Mouse (Mus musculus) midbrain, embryonic 13.5 days (tissue): Measurements from ENCODE around the gene Cenpo. TPM values are rescaled to one million over a fixed set of nuclear protein-coding genes. Genes with fewer than 3 reads are reported as not detected.

ENCODE experiments used
- ATAC-seq: fragments of 200-750 bp; cut with Nextera tagmentation; 2 replicates; pipeline ENCODE4 v1.8.0; 2017; ENCODE audit warnings: mild to moderate bottlenecking, moderate TSS enrichment, moderate library complexity
- H3K27ac ChIP-seq: fragments of 300-500 bp; sonication (generic); 2 replicates; pipeline ENCODE4 v1.5.1; 2015; ENCODE audit warnings: inconsistent platforms, mild to moderate bottlenecking, moderate library complexity
- H3K27me3 ChIP-seq: fragments of 300-500 bp; sonication (generic); 2 replicates; pipeline ENCODE4 v1.6.1; 2015; ENCODE audit warnings: mild to moderate bottlenecking, inconsistent platforms
- H3K36me3 ChIP-seq: fragments of 300-500 bp; sonication (generic); 2 replicates; pipeline ENCODE4 v1.6.1; 2015; ENCODE audit warnings: mild to moderate bottlenecking, inconsistent platforms
- H3K4me1 ChIP-seq: fragments of 300-500 bp; sonication (generic); replicated peaks from 2 replicates; pipeline ENCODE4 v1.6.1; 2015; ENCODE audit warnings: inconsistent platforms
- H3K4me2 ChIP-seq: fragments of 300-500 bp; sonication (generic); replicated peaks from 2 replicates; pipeline ENCODE4 v1.6.1; 2015; ENCODE audit warnings: moderate library complexity, mild to moderate bottlenecking, inconsistent platforms
- H3K4me3 ChIP-seq: fragments of 300-500 bp; sonication (generic); replicated peaks from 2 replicates; pipeline ENCODE4 v1.5.1; 2015; ENCODE audit warnings: mild to moderate bottlenecking, inconsistent platforms
- H3K9ac ChIP-seq: fragments of 300-500 bp; sonication (generic); replicated peaks from 2 replicates; pipeline ENCODE4 v1.6.1; 2015; ENCODE audit warnings: mild to moderate bottlenecking, inconsistent platforms
- H3K9me3 ChIP-seq: fragments of 300-500 bp; sonication (generic); 2 replicates; pipeline ENCODE4 v1.6.1; 2016; ENCODE audit warnings: mild to moderate bottlenecking, inconsistent platforms
- WGBS: fragments of 180-500 bp; shearing (Covaris S2); methylation state at CpG from one replicate; pipeline ENCODE4 v1.1.7; 2015; 5-methylcytosine and 5-hydroxymethylcytosine counted together
- polyA plus RNA-seq: library from polyadenylated mRNA; unstranded; fragments of >200 nt; fragmentation: Nextera tagmentation; extraction: Ambion mirVana; gene quantifications from 2 replicates; pipeline ENCODE4 v1.2.1, GENCODE M21; 2015

The Cenpo gene
- polyA plus RNA-seq, 1 experiment from 2014 or later, result 13.1 TPM

GRCm38 (mm10) chr12:4232777-4233176, 1.3 kb downstream of the Cenpo start:
- Histone ChIP-seq H3K27me3 (no peaks in the 10 kb centered on the region), H3K4me3 (peak overlapping the region; percentile 72), H3K36me3 (peaks cover 25% of the 10 kb centered on the region), H3K4me1 (peaks cover 18% of the 10 kb centered on the region), H3K27ac (no peak overlapping the region), H3K4me2 (peak overlapping the region; percentile 61), H3K9ac (no peak overlapping the region), H3K9me3 (no peaks in the 10 kb centered on the region)
- 53% methylated on average over 4 of the region's 4 CpGs for WGBS
- no peak for ATAC-seq

GRCm38 (mm10) chr12:4230156-4230555, 3.9 kb downstream of the Cenpo start:
- WGBS, result 94% methylated on average over 7 of the region's 7 CpGs
- Histone ChIP-seq H3K4me2 (no peak overlapping the region), H3K27ac (no peak overlapping the region), H3K4me3 (no peak overlapping the region), H3K27me3 (no peaks in the 10 kb centered on the region), H3K9ac (no peak overlapping the region), H3K9me3 (no peaks in the 10 kb centered on the region), H3K36me3 (peaks cover 39% of the 10 kb centered on the region), H3K4me1 (peaks cover 18% of the 10 kb centered on the region)
- no peak for ATAC-seq

DNA sequence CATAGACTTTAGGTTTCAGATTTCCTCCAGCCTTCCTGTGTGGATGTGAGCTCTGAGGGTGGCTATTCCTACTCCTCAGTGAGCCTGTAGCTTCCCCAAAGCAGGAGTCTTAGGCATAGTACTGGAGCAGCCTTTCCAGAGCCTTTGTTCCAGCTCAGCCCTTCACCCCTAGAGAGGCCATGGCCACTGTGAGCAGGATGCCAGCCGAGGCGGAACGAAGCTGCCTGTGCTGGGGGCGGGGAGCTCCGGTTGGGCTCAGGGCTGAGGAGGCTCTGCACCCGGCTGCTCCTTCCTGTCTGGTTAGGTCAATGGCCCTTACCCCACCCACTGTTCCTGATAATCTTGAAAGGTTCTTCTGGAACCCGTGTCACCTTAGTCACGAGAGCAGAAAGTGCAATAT, 21.2 kb downstream of the Cenpo start:
- Histone ChIP-seq H3K36me3 (peaks cover 75% of the 10 kb centered on the region), H3K27me3 (no peaks in the 10 kb centered on the region), H3K4me2 (no peak overlapping the region), H3K27ac (no peak overlapping the region), H3K4me1 (no peaks in the 10 kb centered on the region), H3K4me3 (no peak overlapping the region), H3K9me3 (no peaks in the 10 kb centered on the region), H3K9ac (no peak overlapping the region)
- 59% methylated on average over 8 of the region's 8 CpGs for WGBS
- ATAC-seq, result no peak

- H3K4me2 ChIP-seq, result no peak overlapping the region
- 95% methylated on average over 9 of the region's 9 CpGs for WGBS
- H3K9me3 ChIP-seq, result no peaks in the 10 kb centered on the region
- ATAC-seq, result no peak
- no peak overlapping the region for H3K4me3 ChIP-seq
- no peaks in the 10 kb centered on the region for H3K27me3 ChIP-seq
- H3K27ac ChIP-seq, result no peak overlapping the region
- no peak overlapping the region for H3K9ac ChIP-seq
- no peaks in the 10 kb centered on the region for H3K4me1 ChIP-seq
- H3K36me3 ChIP-seq, result peaks cover 76% of the 10 kb centered on the region
Measured at GRCm38 (mm10) chr12:4211174-4211573, 22.9 kb downstream of the Cenpo start.

DNA sequence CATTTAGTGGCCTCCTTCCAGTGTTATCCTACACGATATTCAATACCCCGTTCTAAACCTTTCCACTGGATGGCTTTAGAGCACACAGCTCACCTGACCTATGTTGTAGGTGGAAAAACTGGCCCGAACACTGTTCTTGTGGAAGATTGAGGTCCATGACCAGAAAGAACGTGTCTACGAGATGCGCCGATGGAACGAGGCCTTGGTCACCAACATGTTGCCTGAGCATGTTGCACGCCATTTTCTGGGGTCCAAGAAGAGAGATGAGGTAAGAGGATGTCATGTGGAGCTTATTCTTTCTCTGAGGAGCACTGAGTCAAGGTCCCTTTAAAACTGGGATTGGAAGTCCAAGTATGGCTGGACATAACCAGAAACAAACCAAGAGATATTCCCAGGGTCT, 24.9 kb downstream of the Cenpo start:
- H3K4me2 ChIP-seq, result no peak overlapping the region
- peaks cover 72% of the 10 kb centered on the region for H3K36me3 ChIP-seq
- no peaks in the 10 kb centered on the region for H3K4me1 ChIP-seq
- 96% methylated on average over 9 of the region's 9 CpGs for WGBS
- no peak overlapping the region for H3K27ac ChIP-seq
- H3K4me3 ChIP-seq, result no peak overlapping the region
- no peaks in the 10 kb centered on the region for H3K9me3 ChIP-seq
- H3K27me3 ChIP-seq, result no peaks in the 10 kb centered on the region
- no peak for ATAC-seq
- H3K9ac ChIP-seq, result no peak overlapping the region

GRCm38 (mm10) chr12:4208405-4209133, 25.5 kb downstream of the Cenpo start:
- Histone ChIP-seq H3K36me3 (peaks cover 65% of the 10 kb centered on the region), H3K4me3 (no peak overlapping the region), H3K4me1 (no peaks in the 10 kb centered on the region), H3K27me3 (no peaks in the 10 kb centered on the region), H3K4me2 (no peak overlapping the region), H3K9ac (no peak overlapping the region), H3K27ac (no peak overlapping the region), H3K9me3 (no peaks in the 10 kb centered on the region)
- ATAC-seq, result peak; percentile 58; the same call in 1 of the 2 replicates
- 82% methylated on average over 15 of the region's 15 CpGs for WGBS

DNA sequence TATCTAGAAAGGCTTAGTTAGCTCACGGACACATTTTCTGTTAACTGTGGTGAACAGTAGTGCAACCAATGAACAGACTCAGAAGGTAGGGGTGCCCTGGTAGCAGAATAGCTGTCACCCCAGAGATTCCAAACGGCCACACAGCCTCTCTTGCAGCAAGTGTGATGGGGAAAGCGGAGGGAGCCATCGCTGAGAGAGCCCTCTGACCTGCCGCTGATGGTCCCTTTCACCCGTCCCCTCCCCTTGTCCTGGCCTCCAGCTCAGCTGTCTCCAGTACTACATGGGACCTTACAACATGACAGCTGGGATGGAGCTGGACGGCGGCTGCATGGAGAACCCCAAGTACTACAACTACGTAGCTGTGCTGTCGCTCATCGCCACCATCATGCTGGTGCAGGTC, 28.0 kb downstream of the Cenpo start:
- 95% methylated on average over 11 of the region's 11 CpGs for WGBS
- Histone ChIP-seq H3K9ac (no peak overlapping the region), H3K9me3 (no peaks in the 10 kb centered on the region), H3K27ac (no peak overlapping the region), H3K4me1 (no peaks in the 10 kb centered on the region), H3K4me2 (no peak overlapping the region), H3K36me3 (peaks cover 53% of the 10 kb centered on the region), H3K27me3 (no peaks in the 10 kb centered on the region), H3K4me3 (no peak overlapping the region)
- no peak for ATAC-seq

- 0 out of 2 replicates have a peak, but pooled peaks cover 4% of the 10 kb centered on the region for H3K4me1 ChIP-seq
- H3K27ac ChIP-seq, result no peak overlapping the region
- no peaks in the 10 kb centered on the region for H3K27me3 ChIP-seq
- 93% methylated on average over 4 of the region's 4 CpGs for WGBS
- no peaks in the 10 kb centered on the region for H3K9me3 ChIP-seq
- no peak overlapping the region for H3K4me3 ChIP-seq
- no peak overlapping the region for H3K9ac ChIP-seq
- peaks cover 40% of the 10 kb centered on the region for H3K36me3 ChIP-seq
- H3K4me2 ChIP-seq, result no peak overlapping the region
- ATAC-seq, result no peak
Measured at GRCm38 (mm10) chr12:4202206-4202605, 31.9 kb downstream of the Cenpo start.

- Histone ChIP-seq H3K27me3 (no peaks in the 10 kb centered on the region), H3K9me3 (no peaks in the 10 kb centered on the region), H3K36me3 (peaks cover 35% of the 10 kb centered on the region), H3K4me1 (0 out of 2 replicates have a peak, but pooled peaks cover 4% of the 10 kb centered on the region), H3K27ac (no peak overlapping the region), H3K4me2 (no peak overlapping the region), H3K9ac (no peak overlapping the region), H3K4me3 (no peak overlapping the region)
- WGBS, result 84% methylated on average over 13 of the region's 13 CpGs
- ATAC-seq, result no peak
Measured at GRCm38 (mm10) chr12:4201454-4202200, 32.5 kb downstream of the Cenpo start.

- ATAC-seq, result no peak
- Histone ChIP-seq H3K36me3 (peaks cover 16% of the 10 kb centered on the region), H3K4me2 (no peak overlapping the region), H3K9me3 (no peaks in the 10 kb centered on the region), H3K4me3 (no peak overlapping the region), H3K27me3 (no peaks in the 10 kb centered on the region), H3K9ac (no peak overlapping the region), H3K27ac (no peak overlapping the region), H3K4me1 (0 out of 2 replicates have a peak, but pooled peaks cover 4% of the 10 kb centered on the region)
- WGBS, result 98% methylated on average over 11 of the region's 11 CpGs
Measured at GRCm38 (mm10) chr12:4199271-4199670, 34.8 kb downstream of the Cenpo start.

DNA sequence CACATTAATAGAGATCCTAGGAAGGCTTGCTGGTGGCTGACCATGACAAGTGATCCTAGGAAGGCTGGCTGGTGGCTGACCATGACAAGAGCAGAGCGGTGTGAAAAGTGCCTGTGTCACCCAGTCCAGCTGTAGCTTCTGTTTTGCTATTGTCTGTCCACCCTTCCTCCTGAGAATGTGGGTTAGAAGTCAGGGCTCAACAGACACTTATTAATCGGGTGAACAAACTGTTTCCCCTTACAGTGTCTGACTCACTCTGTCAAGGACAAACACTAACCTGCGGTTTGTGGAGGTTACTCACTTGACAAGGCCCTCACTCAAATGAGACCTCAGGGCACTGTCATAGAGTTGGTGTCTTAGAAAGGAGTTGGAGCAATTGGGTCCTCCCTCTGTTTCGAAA, 35.4 kb downstream of the Cenpo start:
- Histone ChIP-seq H3K9me3 (no peaks in the 10 kb centered on the region), H3K4me3 (no peak overlapping the region), H3K27me3 (no peaks in the 10 kb centered on the region), H3K36me3 (peaks cover 16% of the 10 kb centered on the region), H3K27ac (no peak overlapping the region), H3K4me2 (no peak overlapping the region), H3K4me1 (0 out of 2 replicates have a peak, but pooled peaks cover 4% of the 10 kb centered on the region), H3K9ac (no peak overlapping the region)
- 98% methylated on average over 4 of the region's 4 CpGs for WGBS
- ATAC-seq, result no peak

DNA sequence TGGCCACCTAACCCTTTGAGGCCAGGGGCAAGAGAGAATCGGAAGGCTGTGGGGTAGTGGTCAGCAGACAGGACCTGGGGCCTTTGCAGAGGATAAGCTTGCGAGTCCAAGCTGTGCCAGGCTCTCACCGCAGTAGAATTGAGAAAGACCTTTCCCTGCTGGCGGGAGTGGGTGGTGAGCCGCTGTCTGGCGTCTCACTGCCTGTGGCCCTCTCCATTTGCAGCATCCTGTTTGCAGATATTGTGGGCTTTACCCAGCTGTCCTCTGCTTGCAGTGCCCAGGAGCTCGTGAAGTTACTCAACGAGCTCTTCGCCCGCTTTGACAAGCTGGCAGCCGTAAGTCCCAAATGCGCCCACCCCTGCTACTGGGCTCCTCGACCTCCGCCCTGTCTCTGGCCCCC, 39.5 kb downstream of the Cenpo start:
- Histone ChIP-seq H3K4me2 (no peak overlapping the region), H3K27ac (no peak overlapping the region), H3K27me3 (no peaks in the 10 kb centered on the region), H3K9me3 (no peaks in the 10 kb centered on the region), H3K9ac (no peak overlapping the region), H3K36me3 (peaks cover 2% of the 10 kb centered on the region), H3K4me3 (no peak overlapping the region), H3K4me1 (no peaks in the 10 kb centered on the region)
- no peak for ATAC-seq
- 85% methylated on average over 14 of the region's 14 CpGs for WGBS
